Mouse (Mus musculus): ENCODE results near the gene Olfr985.

DNA sequence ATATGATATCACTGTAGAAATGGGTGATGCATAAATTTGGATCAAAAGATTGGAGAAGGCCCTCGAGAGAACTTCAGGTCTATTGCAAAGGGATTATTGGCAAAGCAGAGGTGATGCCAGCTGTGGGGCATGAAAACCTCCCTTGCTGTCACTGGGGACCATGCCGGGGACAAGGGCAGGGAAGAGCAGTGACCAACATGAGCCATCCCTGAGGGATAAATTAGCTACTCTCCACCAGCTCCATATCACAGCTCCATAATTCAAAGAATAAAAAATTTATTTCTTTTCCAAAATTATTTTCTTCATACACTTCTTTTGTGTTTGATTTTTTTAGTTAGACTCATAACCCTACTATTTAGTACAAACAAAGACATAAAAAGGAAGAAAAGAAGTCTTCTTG lies 15.9 kb downstream of the Olfr985 start, which contains the start of gene Olfr984:
- TF ChIP-seq GATA1 (IDR thresholded peaks at IDR 0.05; ENCODE audit: borderline replicate concordance, low read length) (no peak), FLI1 (IDR thresholded peaks at IDR 0.05; ENCODE audit: low read length) (no peak)

Data from megakaryocyte, embryonic 14.5 days (primary cell).